Mouse (Mus musculus): ENCODE data around the gene Upf1. TPM values are rescaled to one million over a fixed set of nuclear protein-coding genes. Genes with fewer than 3 reads are reported as not detected.

Upf1 gene
- total and polyA plus RNA-seq, 3 experiments = 23.4 to 43.9 (median 42.6) TPM

GRCm38 (mm10) chr8:70338931-70339330, 14.1 kb downstream of the Upf1 start:
- no peak overlapping the region for H3K27ac ChIP-seq
- 84% methylated on average over 7 of the region's 7 CpGs for WGBS
- no peak overlapping the region for H3K9ac ChIP-seq (ENCODE audit: low read depth, low read length)
- no peak for DNase-seq
- TF ChIP-seq POLR2A (IDR thresholded peaks at IDR 0.05; ENCODE audit: insufficient read depth, low read depth, low read length) (no peak), CTCF (IDR thresholded peaks at IDR 0.05) (no peak), EP300 (IDR thresholded peaks at IDR 0.05; ENCODE audit: insufficient read depth, low read depth, low read length) (no peak)
- no peaks in the 10 kb centered on the region for H3K4me1 ChIP-seq (ENCODE audit: control insufficient read depth, insufficient read depth, low read length)
- H3K36me3 ChIP-seq (ENCODE audit: control insufficient read depth, insufficient read depth, low read length) = no peaks in the 10 kb centered on the region; the same call in 1 of the 2 replicates
- H3K27me3 ChIP-seq (ENCODE audit: control insufficient read depth, insufficient read depth, low read length) = no peaks in the 10 kb centered on the region
- intact Hi-C loops (cut with DNase I) = no loop called here
- H3K79me2 ChIP-seq (replicated peaks; ENCODE audit: control insufficient read depth, insufficient read depth, low read length) = peaks cover 6% of the 10 kb centered on the region
- no peak overlapping the region for H3K4me3 ChIP-seq

- DNase-seq = no peak
- Histone ChIP-seq H3K27ac (no peak overlapping the region), H3K4me1 (ENCODE audit: control insufficient read depth, insufficient read depth, low read length) (no peaks in the 10 kb centered on the region), H3K36me3 (ENCODE audit: control insufficient read depth, insufficient read depth, low read length) (no peaks in the 10 kb centered on the region), H3K4me3 (no peak overlapping the region), H3K79me2 (replicated peaks; ENCODE audit: control insufficient read depth, insufficient read depth, low read length) (no peaks in the 10 kb centered on the region), H3K9ac (ENCODE audit: low read depth, low read length) (no peak overlapping the region), H3K27me3 (ENCODE audit: control insufficient read depth, insufficient read depth, low read length) (no peaks in the 10 kb centered on the region)
- intact Hi-C loops (cut with DNase I) = no loop called here
- no peak for TF ChIP-seq EP300 (IDR thresholded peaks at IDR 0.05; ENCODE audit: insufficient read depth, low read depth, low read length)
- no peak for TF ChIP-seq CTCF (IDR thresholded peaks at IDR 0.05)
- no peak for TF ChIP-seq POLR2A (IDR thresholded peaks at IDR 0.05; ENCODE audit: insufficient read depth, low read depth, low read length)
- WGBS = 94% methylated on average over 6 of the region's 6 CpGs
Measured at GRCm38 (mm10) chr8:70332878-70333202, 20.2 kb downstream of the Upf1 start.

- WGBS = 52% methylated on average over 41 of the region's 41 CpGs
- no peaks in the 10 kb centered on the region for H3K36me3 ChIP-seq (ENCODE audit: control insufficient read depth, insufficient read depth, low read length)
- no peaks in the 10 kb centered on the region for H3K4me1 ChIP-seq (ENCODE audit: control insufficient read depth, insufficient read depth, low read length)
- intact Hi-C loops (cut with DNase I) = no loop called here
- no peaks in the 10 kb centered on the region for H3K27me3 ChIP-seq (ENCODE audit: control insufficient read depth, insufficient read depth, low read length)
- H3K4me3 ChIP-seq = no peak overlapping the region
- peak; percentile 55 to 75 for DNase-seq
- no peak overlapping the region for H3K27ac ChIP-seq
- H3K9ac ChIP-seq (ENCODE audit: low read depth, low read length) = no peak overlapping the region
- no peaks in the 10 kb centered on the region for H3K79me2 ChIP-seq (replicated peaks; ENCODE audit: control insufficient read depth, insufficient read depth, low read length)
- TF ChIP-seq CTCF (IDR thresholded peaks at IDR 0.05) = peak; percentile 89
- TF ChIP-seq POLR2A (IDR thresholded peaks at IDR 0.05; ENCODE audit: insufficient read depth, low read depth, low read length) = no peak
- TF ChIP-seq EP300 (IDR thresholded peaks at IDR 0.05; ENCODE audit: insufficient read depth, low read depth, low read length) = no peak
Measured at GRCm38 (mm10) chr8:70332070-70332877, 20.8 kb downstream of the Upf1 start.

GRCm38 (mm10) chr8:70331526-70331925, 21.6 kb downstream of the Upf1 start:
- intact Hi-C loops (cut with DNase I) = no loop called here
- H3K9ac ChIP-seq (ENCODE audit: low read depth, low read length) = no peak overlapping the region
- TF ChIP-seq EP300 (IDR thresholded peaks at IDR 0.05; ENCODE audit: insufficient read depth, low read depth, low read length) (no peak), CTCF (IDR thresholded peaks at IDR 0.05) (no peak), POLR2A (IDR thresholded peaks at IDR 0.05; ENCODE audit: insufficient read depth, low read depth, low read length) (no peak)
- no peak overlapping the region for H3K27ac ChIP-seq
- H3K4me3 ChIP-seq = no peak overlapping the region
- no peaks in the 10 kb centered on the region for H3K79me2 ChIP-seq (replicated peaks; ENCODE audit: control insufficient read depth, insufficient read depth, low read length)
- H3K27me3 ChIP-seq (ENCODE audit: control insufficient read depth, insufficient read depth, low read length) = no peaks in the 10 kb centered on the region
- no peak for DNase-seq
- no peaks in the 10 kb centered on the region for H3K4me1 ChIP-seq (ENCODE audit: control insufficient read depth, insufficient read depth, low read length)
- WGBS = 94% methylated on average over 19 of the region's 19 CpGs
- no peaks in the 10 kb centered on the region for H3K36me3 ChIP-seq (ENCODE audit: control insufficient read depth, insufficient read depth, low read length)

DNA sequence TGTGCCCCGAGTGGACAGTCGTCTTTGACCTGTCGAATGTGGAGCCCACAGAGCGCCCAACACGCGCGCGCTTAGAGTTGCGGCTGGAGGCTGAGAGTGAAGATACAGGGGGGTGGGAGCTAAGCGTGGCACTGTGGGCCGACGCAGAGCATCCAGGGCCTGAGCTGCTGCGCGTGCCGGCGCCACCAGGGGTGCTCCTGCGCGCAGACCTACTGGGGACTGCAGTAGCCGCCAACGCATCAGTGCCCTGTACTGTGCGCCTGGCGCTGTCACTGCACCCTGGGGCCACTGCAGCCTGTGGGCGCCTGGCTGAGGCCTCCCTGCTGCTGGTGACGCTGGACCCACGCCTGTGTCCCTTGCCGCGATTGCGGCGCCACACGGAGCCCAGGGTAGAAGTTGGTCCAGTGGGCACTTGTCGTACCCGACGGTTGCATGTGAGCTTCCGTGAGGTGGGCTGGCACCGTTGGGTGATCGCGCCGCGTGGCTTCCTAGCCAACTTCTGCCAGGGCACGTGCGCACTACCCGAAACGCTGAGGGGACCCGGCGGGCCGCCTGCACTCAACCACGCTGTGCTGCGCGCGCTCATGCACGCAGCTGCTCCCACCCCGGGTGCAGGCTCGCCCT, 22.2 kb downstream of the Upf1 start:
- no peak for DNase-seq
- TF ChIP-seq CTCF (IDR thresholded peaks at IDR 0.05) (peak; percentile 36), EP300 (IDR thresholded peaks at IDR 0.05; ENCODE audit: insufficient read depth, low read depth, low read length) (no peak)
- Histone ChIP-seq H3K79me2 (replicated peaks; ENCODE audit: control insufficient read depth, insufficient read depth, low read length) (no peaks in the 10 kb centered on the region), H3K4me3 (no peak overlapping the region), H3K4me1 (ENCODE audit: control insufficient read depth, insufficient read depth, low read length) (no peaks in the 10 kb centered on the region), H3K27ac (no peak overlapping the region), H3K36me3 (ENCODE audit: control insufficient read depth, insufficient read depth, low read length) (no peaks in the 10 kb centered on the region), H3K9ac (ENCODE audit: low read depth, low read length) (no peak overlapping the region), H3K27me3 (ENCODE audit: control insufficient read depth, insufficient read depth, low read length) (no peaks in the 10 kb centered on the region)
- intact Hi-C loops (cut with DNase I) = no loop called here
- WGBS = 62% methylated on average over 53 of the region's 53 CpGs

Measured in heart, adult 2 months (tissue).